Mouse (Mus musculus): ENCODE data around the gene Copb1. TPM values are rescaled to one million over a fixed set of nuclear protein-coding genes. Genes with fewer than 3 reads are reported as not detected.

Copb1 gene
- polyA plus RNA-seq, 1 experiment from 2014 or later, result 134 TPM

GRCm38 (mm10) chr7:114233980-114234379 lies 20.5 kb downstream of the Copb1 start:
- Histone ChIP-seq H3K9ac (ENCODE audit: low read length) (no peak overlapping the region), H3K4me3 (ENCODE audit: low read depth, low read length) (no peak overlapping the region), H3K4me1 (ENCODE audit: control insufficient read depth, insufficient read depth, low read length) (no peaks in the 10 kb centered on the region), H3K27ac (ENCODE audit: low read depth, low read length) (no peak overlapping the region), H3K9me3 (ENCODE audit: control insufficient read depth, low read length) (no peaks in the 10 kb centered on the region), H3K27me3 (ENCODE audit: control insufficient read depth, insufficient read depth, low read length) (no peaks in the 10 kb centered on the region), H3K36me3 (ENCODE audit: control insufficient read depth, insufficient read depth, low read length) (peaks cover 9% of the 10 kb centered on the region; the same call in 1 of the 2 replicates), H3K4me2 (ENCODE audit: low read depth) (no peak overlapping the region)
- 89% methylated on average over 7 of the region's 7 CpGs for WGBS
- ATAC-seq (ENCODE audit: insufficient read depth, low FRiP score, low TSS enrichment) (no peak), DNase-seq (ENCODE audit: low spot score) (no peak)

GRCm38 (mm10) chr7:114232982-114233381 lies 21.5 kb downstream of the Copb1 start:
- ATAC-seq (ENCODE audit: insufficient read depth, low FRiP score, low TSS enrichment), result no peak
- 92% methylated on average over 7 of the region's 7 CpGs for WGBS

GRCm38 (mm10) chr7:114231857-114232256 lies 22.7 kb downstream of the Copb1 start:
- Histone ChIP-seq H3K9me3 (ENCODE audit: control insufficient read depth, low read length) (no peaks in the 10 kb centered on the region), H3K27ac (ENCODE audit: low read depth, low read length) (no peak overlapping the region), H3K9ac (ENCODE audit: low read length) (no peak overlapping the region), H3K36me3 (ENCODE audit: control insufficient read depth, insufficient read depth, low read length) (peaks cover 7% of the 10 kb centered on the region), H3K4me1 (ENCODE audit: control insufficient read depth, insufficient read depth, low read length) (no peaks in the 10 kb centered on the region), H3K27me3 (ENCODE audit: control insufficient read depth, insufficient read depth, low read length) (no peaks in the 10 kb centered on the region), H3K4me3 (ENCODE audit: low read depth, low read length) (no peak overlapping the region), H3K4me2 (ENCODE audit: low read depth) (no peak overlapping the region)
- 95% methylated on average over 3 of the region's 3 CpGs for WGBS
- DNase-seq (ENCODE audit: low spot score) (no peak), ATAC-seq (ENCODE audit: insufficient read depth, low FRiP score, low TSS enrichment) (no peak)

More at GRCm38 (mm10) chr7:114232982-114233381, 21.5 kb downstream of the Copb1 start:
- no peak for DNase-seq (ENCODE audit: low spot score)
- Histone ChIP-seq H3K9me3 (ENCODE audit: control insufficient read depth, low read length) (no peaks in the 10 kb centered on the region), H3K27me3 (ENCODE audit: control insufficient read depth, insufficient read depth, low read length) (no peaks in the 10 kb centered on the region), H3K4me3 (ENCODE audit: low read depth, low read length) (no peak overlapping the region), H3K4me2 (ENCODE audit: low read depth) (no peak overlapping the region), H3K9ac (ENCODE audit: low read length) (no peak overlapping the region), H3K27ac (ENCODE audit: low read depth, low read length) (no peak overlapping the region), H3K4me1 (ENCODE audit: control insufficient read depth, insufficient read depth, low read length) (no peaks in the 10 kb centered on the region), H3K36me3 (ENCODE audit: control insufficient read depth, insufficient read depth, low read length) (peaks cover 7% of the 10 kb centered on the region; the same call in 1 of the 2 replicates)

GRCm38 (mm10) chr7:114226521-114226920 lies 28.0 kb downstream of the Copb1 start:
- Histone ChIP-seq H3K4me1 (ENCODE audit: control insufficient read depth, insufficient read depth, low read length) (no peaks in the 10 kb centered on the region), H3K36me3 (ENCODE audit: control insufficient read depth, insufficient read depth, low read length) (peaks cover 6% of the 10 kb centered on the region), H3K27me3 (ENCODE audit: control insufficient read depth, insufficient read depth, low read length) (no peaks in the 10 kb centered on the region), H3K9ac (ENCODE audit: low read length) (no peak overlapping the region), H3K4me2 (ENCODE audit: low read depth) (no peak overlapping the region), H3K4me3 (ENCODE audit: low read depth, low read length) (no peak overlapping the region), H3K27ac (ENCODE audit: low read depth, low read length) (no peak overlapping the region), H3K9me3 (ENCODE audit: control insufficient read depth, low read length) (no peaks in the 10 kb centered on the region)
- 92% methylated on average over 1 of the region's 1 CpGs for WGBS
- no peak for ATAC-seq (ENCODE audit: insufficient read depth, low FRiP score, low TSS enrichment)
- no peak for DNase-seq (ENCODE audit: low spot score)

GRCm38 (mm10) chr7:114220433-114220832 lies 34.1 kb downstream of the Copb1 start:
- no peak for DNase-seq (ENCODE audit: low spot score)
- Histone ChIP-seq H3K4me1 (ENCODE audit: control insufficient read depth, insufficient read depth, low read length) (no peaks in the 10 kb centered on the region), H3K27ac (ENCODE audit: low read depth, low read length) (no peak overlapping the region), H3K27me3 (ENCODE audit: control insufficient read depth, insufficient read depth, low read length) (no peaks in the 10 kb centered on the region), H3K9ac (ENCODE audit: low read length) (no peak overlapping the region), H3K4me2 (ENCODE audit: low read depth) (no peak overlapping the region), H3K36me3 (ENCODE audit: control insufficient read depth, insufficient read depth, low read length) (peaks cover 4% of the 10 kb centered on the region), H3K4me3 (ENCODE audit: low read depth, low read length) (no peak overlapping the region), H3K9me3 (ENCODE audit: control insufficient read depth, low read length) (no peaks in the 10 kb centered on the region)
- WGBS, result 93% methylated on average over 4 of the region's 4 CpGs
- no peak for ATAC-seq (ENCODE audit: insufficient read depth, low FRiP score, low TSS enrichment)

- H3K4me1 ChIP-seq (ENCODE audit: control insufficient read depth, insufficient read depth, low read length), result no peaks in the 10 kb centered on the region
- 0 out of 2 replicates have a peak, but pooled peaks cover 3% of the 10 kb centered on the region for H3K36me3 ChIP-seq (ENCODE audit: control insufficient read depth, insufficient read depth, low read length)
- no peak overlapping the region for H3K27ac ChIP-seq (ENCODE audit: low read depth, low read length)
- DNase-seq (ENCODE audit: low spot score), result no peak
- H3K27me3 ChIP-seq (ENCODE audit: control insufficient read depth, insufficient read depth, low read length), result no peaks in the 10 kb centered on the region
- no peak overlapping the region for H3K4me3 ChIP-seq (ENCODE audit: low read depth, low read length)
- H3K9me3 ChIP-seq (ENCODE audit: control insufficient read depth, low read length), result no peaks in the 10 kb centered on the region
- H3K9ac ChIP-seq (ENCODE audit: low read length), result no peak overlapping the region
- ATAC-seq (ENCODE audit: insufficient read depth, low FRiP score, low TSS enrichment), result no peak
- WGBS, result 88% methylated on average over 2 of the region's 2 CpGs
- no peak overlapping the region for H3K4me2 ChIP-seq (ENCODE audit: low read depth)
These were observed 37.6 kb downstream of the Copb1 start for GRCm38 (mm10) chr7:114216908-114217307.

- Histone ChIP-seq H3K36me3 (ENCODE audit: control insufficient read depth, insufficient read depth, low read length) (no peaks in the 10 kb centered on the region), H3K4me3 (ENCODE audit: low read depth, low read length) (no peak overlapping the region), H3K4me1 (ENCODE audit: control insufficient read depth, insufficient read depth, low read length) (no peaks in the 10 kb centered on the region), H3K9ac (ENCODE audit: low read length) (no peak overlapping the region), H3K4me2 (ENCODE audit: low read depth) (no peak overlapping the region), H3K27me3 (ENCODE audit: control insufficient read depth, insufficient read depth, low read length) (no peaks in the 10 kb centered on the region), H3K9me3 (ENCODE audit: control insufficient read depth, low read length) (no peaks in the 10 kb centered on the region), H3K27ac (ENCODE audit: low read depth, low read length) (no peak overlapping the region)
- ATAC-seq (ENCODE audit: insufficient read depth, low FRiP score, low TSS enrichment), result no peak
- WGBS, result 93% methylated on average over 1 of the region's 1 CpGs
- DNase-seq (ENCODE audit: low spot score), result no peak
These were observed 40.1 kb downstream of the Copb1 start for GRCm38 (mm10) chr7:114214385-114214784.

- Histone ChIP-seq H3K9me3 (ENCODE audit: control insufficient read depth, low read length) (no peaks in the 10 kb centered on the region), H3K27ac (ENCODE audit: low read depth, low read length) (no peak overlapping the region), H3K9ac (ENCODE audit: low read length) (no peak overlapping the region), H3K4me1 (ENCODE audit: control insufficient read depth, insufficient read depth, low read length) (no peaks in the 10 kb centered on the region), H3K36me3 (ENCODE audit: control insufficient read depth, insufficient read depth, low read length) (no peaks in the 10 kb centered on the region), H3K27me3 (ENCODE audit: control insufficient read depth, insufficient read depth, low read length) (no peaks in the 10 kb centered on the region), H3K4me2 (ENCODE audit: low read depth) (no peak overlapping the region), H3K4me3 (ENCODE audit: low read depth, low read length) (no peak overlapping the region)
- ATAC-seq (ENCODE audit: insufficient read depth, low FRiP score, low TSS enrichment) (no peak), DNase-seq (ENCODE audit: low spot score) (no peak)
- WGBS, result 65% methylated on average over 2 of the region's 2 CpGs
These were observed 41.0 kb downstream of the Copb1 start for GRCm38 (mm10) chr7:114213537-114213936.

GRCm38 (mm10) chr7:114210618-114211017 lies 43.9 kb downstream of the Copb1 start:
- no peak for DNase-seq (ENCODE audit: low spot score)
- Histone ChIP-seq H3K27ac (ENCODE audit: low read depth, low read length) (no peak overlapping the region), H3K4me3 (ENCODE audit: low read depth, low read length) (no peak overlapping the region), H3K9me3 (ENCODE audit: control insufficient read depth, low read length) (no peaks in the 10 kb centered on the region), H3K36me3 (ENCODE audit: control insufficient read depth, insufficient read depth, low read length) (no peaks in the 10 kb centered on the region), H3K4me1 (ENCODE audit: control insufficient read depth, insufficient read depth, low read length) (no peaks in the 10 kb centered on the region), H3K4me2 (ENCODE audit: low read depth) (no peak overlapping the region), H3K27me3 (ENCODE audit: control insufficient read depth, insufficient read depth, low read length) (no peaks in the 10 kb centered on the region), H3K9ac (ENCODE audit: low read length) (no peak overlapping the region)
- no peak for ATAC-seq (ENCODE audit: insufficient read depth, low FRiP score, low TSS enrichment)
- WGBS, result 91% methylated on average over 3 of the region's 3 CpGs

Measured in neural tube, embryonic 11.5 days (tissue).